Mouse (Mus musculus) granulocyte monocyte progenitor cell, adult 5-6 weeks (primary cell): ENCODE measurements at regions not wholly inside any gene's neighbourhood (a gene's known extent, or its start where the extent isn't known, plus 50 kb on each side); places are given as distances from the start of the nearest gene placed in this dataset.
A peak's percentile ranks its signal among the peaks of the same experiment; 100 is the strongest.

Source experiments
- ATAC-seq: replicated peaks from 2 replicates; pipeline ENCODE4 v1.8.0; 2016; ENCODE audit warnings: mild to moderate bottlenecking, moderate TSS enrichment, inconsistent platforms; ENCODE audit not compliant: poor library complexity, severe bottlenecking

DNA sequence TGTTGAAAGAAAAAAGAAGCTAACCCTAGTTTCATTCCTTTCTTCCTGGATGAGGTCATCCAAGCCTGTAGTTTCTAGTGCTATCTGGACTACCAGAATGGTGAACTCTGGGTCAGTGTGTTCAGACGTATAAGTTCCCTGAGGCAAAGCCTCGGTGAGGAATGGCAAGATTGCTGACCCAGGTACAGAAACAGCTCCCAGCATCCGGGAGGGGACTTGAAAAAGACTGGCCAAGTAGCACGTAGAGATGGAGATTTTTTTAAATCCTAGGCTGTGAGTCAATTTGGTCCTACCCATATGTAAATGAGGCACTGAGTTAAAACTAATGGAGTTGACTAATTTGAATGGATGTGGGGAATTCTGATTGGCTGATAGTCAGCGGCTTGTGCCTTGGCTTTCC is 55.0 kb upstream of the Gm11084 start:
- ATAC-seq, result no peak

DNA sequence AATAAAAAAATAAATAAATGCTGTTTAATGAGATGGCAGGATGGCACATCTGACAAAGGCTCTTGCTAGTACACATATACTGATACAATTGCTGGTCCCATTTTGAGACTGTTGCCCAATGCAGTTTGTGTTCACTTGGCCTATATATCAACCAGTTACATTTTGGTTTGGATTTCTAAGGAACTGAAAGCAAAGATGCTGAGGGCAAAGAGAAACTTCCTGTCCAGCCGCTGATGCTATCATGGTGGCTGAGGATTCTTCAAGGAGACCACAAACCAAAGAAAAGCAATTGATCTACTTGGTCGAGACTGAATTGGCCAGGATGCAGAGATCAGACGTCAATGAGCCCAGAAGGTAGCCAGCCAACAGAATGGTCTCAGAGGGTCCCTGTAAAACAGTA is 53.5 kb upstream of the Gm11084 start:
- peak; percentile 23 for ATAC-seq

DNA sequence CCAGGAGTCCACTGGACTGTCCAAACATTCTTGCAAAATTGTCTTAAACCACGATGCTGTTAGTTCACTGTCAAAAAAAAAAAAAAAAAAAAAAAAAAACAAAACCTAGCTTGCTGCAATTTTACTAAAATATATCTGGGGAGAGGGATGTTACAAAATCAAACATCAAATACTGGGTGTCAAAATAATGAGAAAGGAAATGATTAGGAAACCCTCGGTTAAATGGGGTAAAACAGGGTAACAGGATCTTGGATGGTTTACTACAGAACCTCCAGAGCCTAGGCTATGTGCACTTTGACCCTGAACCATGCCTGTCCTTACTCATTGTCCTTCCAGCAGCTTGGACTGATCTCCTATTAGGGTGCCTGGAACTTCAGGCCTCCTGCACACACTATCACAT is 52.8 kb upstream of the Gm11084 start:
- peak; percentile 40 for ATAC-seq

DNA sequence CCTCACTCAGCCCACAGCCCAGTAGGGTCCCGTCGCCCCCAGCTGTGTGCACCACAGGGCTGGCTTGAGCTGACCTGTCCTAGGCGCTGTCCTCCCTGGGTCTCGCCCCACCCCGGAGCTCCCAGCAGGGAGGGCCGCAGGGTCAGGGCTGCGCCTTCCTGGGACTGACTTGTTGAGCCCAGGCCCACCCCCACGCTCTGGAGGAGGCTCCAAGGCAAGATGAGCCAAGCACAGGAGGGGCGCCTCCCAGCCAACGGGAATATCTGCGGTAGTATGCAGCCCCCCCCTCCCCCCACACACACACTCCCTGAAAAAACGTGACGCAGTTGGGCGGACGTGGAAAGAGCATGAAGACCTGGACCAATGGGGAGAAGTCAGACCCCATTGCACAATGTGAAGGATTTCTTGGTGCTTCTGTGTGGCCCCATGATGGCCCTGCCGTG is 51.8 kb upstream of the Gm11084 start:
- ATAC-seq, result peak; percentile 64

DNA sequence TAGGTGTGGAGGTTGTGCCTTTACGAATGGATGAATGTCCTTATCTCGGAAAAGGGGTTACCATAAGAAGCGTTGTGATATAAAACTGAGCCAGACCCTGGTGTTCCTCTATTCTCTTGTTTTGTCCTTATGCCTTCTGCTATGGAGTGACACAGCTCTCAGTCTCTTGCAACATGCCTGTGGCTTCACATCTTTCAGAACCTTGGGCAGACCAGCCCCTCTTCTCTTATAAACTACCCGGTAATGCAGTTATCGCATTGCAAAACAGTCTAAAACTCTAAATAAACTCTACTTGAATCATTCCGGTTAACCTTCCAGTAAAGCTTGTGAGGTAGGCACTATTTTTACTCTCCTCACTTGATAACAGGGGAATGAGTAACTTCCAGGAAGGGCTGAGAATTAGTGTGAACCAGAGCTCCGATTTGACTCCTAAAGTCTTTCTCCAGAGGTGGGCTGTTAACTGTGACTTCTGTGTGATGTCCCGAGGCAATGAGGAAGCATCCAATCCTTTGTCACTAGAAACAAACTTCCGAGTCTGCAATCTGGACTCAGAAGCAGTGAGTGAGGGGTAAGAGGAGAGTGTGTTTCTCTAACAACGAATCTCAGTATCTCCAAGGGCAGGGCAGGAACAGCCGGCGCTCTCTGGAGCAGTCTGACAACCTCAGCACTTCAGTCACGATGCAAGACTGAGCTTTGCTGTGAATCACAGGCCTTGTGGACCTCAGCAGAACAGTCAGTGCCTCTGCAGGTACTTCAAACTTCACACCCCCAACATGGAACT is 50.9 kb upstream of the Gm11084 start:
- ATAC-seq, result peak; percentile 55
